Mouse (Mus musculus) liver, embryonic 11.5 days (tissue): ENCODE data around the gene Cilp. TPM values are rescaled to one million over a fixed set of nuclear protein-coding genes. Genes with fewer than 3 reads are reported as not detected.

Experiments
- ATAC-seq: fragments of 200-750 bp; cut with Nextera tagmentation; replicated peaks from 2 replicates; pipeline ENCODE4 v1.8.0; 2017; ENCODE audit warnings: moderate number of reproducible peaks, mild to moderate bottlenecking, moderate TSS enrichment, moderate library complexity; ENCODE audit not compliant: low FRiP score
- DNase-seq: peaks from one replicate; pipeline ENCODE4 v3.0.0-alpha.2; 2017; ENCODE audit warnings: low spot score
- H3K27ac ChIP-seq: fragments of 300-500 bp; sonication (generic); 2 replicates; pipeline ENCODE4 v1.5.1; 2014; ENCODE audit warnings: mild to moderate bottlenecking, low read depth, low read length, control low read depth
- H3K27me3 ChIP-seq: fragments of 300-500 bp; sonication (generic); replicated peaks from 2 replicates; pipeline ENCODE4 v1.6.1; 2014; ENCODE audit warnings: low read length, mixed read lengths; ENCODE audit not compliant: control insufficient read depth, insufficient read depth
- H3K36me3 ChIP-seq: fragments of 300-500 bp; sonication (generic); 2 replicates; pipeline ENCODE4 v1.6.1; 2014; ENCODE audit warnings: mild to moderate bottlenecking, low read length, moderate library complexity, mixed read lengths; ENCODE audit not compliant: control insufficient read depth, insufficient read depth
- H3K4me1 ChIP-seq: fragments of 300-500 bp; sonication (generic); replicated peaks from 2 replicates; pipeline ENCODE4 v1.6.1; 2014; ENCODE audit warnings: low read length, mixed read lengths; ENCODE audit not compliant: control insufficient read depth, insufficient read depth
- H3K4me2 ChIP-seq: fragments of 300-500 bp; sonication (generic); 2 replicates; pipeline ENCODE4 v1.6.1; 2014; ENCODE audit warnings: mild to moderate bottlenecking, control low read depth, moderate library complexity
- H3K4me3 ChIP-seq: fragments of 300-500 bp; sonication (generic); 2 replicates; pipeline ENCODE4 v1.5.1; 2014; ENCODE audit warnings: low read depth, low read length, control low read depth
- H3K9ac ChIP-seq: fragments of 300-500 bp; sonication (generic); 2 replicates; pipeline ENCODE4 v1.6.1; 2014; ENCODE audit warnings: low read depth, low read length, control low read depth
- H3K9me3 ChIP-seq: fragments of 300-500 bp; sonication (generic); 2 replicates; pipeline ENCODE4 v1.6.1; 2016; ENCODE audit warnings: low read length, inconsistent platforms, mixed read lengths; ENCODE audit not compliant: control insufficient read depth
- WGBS: fragments of 180-500 bp; shearing (Covaris S2); extraction: QIAGEN DNeasy Blood & Tissue Kit; methylation state at CpG from one replicate; pipeline ENCODE4 v1.1.7; 2014; 5-methylcytosine and 5-hydroxymethylcytosine counted together
- polyA plus RNA-seq: library from polyadenylated mRNA; unstranded; fragments of >200 nt; fragmentation: Nextera tagmentation; extraction: Ambion mirVana; gene quantifications from 2 replicates; pipeline ENCODE4 v1.2.1, GENCODE M21; 2014

The Cilp gene
- polyA plus RNA-seq, 1 experiment from 2014 or later = 0.07 TPM

DNA sequence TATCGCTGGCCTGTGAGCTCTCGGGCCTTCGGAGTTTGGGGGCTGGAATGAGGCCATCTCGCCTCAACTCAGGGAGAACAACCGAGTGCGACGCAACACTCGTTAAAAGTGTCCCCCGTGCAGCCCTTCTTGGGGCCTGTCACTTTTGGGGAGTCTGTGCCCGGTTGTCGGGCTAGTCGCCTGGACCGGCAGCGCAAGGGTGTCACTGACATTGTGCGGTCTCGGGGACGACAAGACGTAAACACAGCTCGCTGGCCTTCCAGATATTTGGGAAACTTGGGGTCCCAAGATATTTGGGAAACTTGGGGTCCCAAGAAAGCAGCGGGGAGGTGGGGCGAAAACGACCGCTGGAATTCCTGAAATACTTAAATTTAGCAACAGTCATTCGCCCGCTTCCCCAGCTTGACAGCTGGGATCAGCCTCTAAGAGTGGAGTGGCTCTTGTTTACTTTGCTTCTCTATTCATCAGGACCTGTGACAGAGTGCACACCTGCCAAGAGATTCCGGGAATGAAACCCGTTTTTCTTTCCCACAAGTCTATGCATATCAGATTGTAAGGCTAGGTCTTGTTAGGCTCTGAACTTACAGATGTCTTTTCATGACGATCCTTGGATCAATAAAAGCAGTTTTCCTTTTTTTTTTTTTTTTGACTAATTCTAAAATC, 29.9 kb downstream of the Cilp start:
- H3K9ac ChIP-seq = peak overlapping the region; percentile 92
- no peaks in the 10 kb centered on the region for H3K27me3 ChIP-seq
- peak overlapping the region; percentile 75 for H3K27ac ChIP-seq
- 2% methylated on average over 28 of the region's 28 CpGs for WGBS
- H3K4me2 ChIP-seq = peak overlapping the region; percentile 78
- H3K4me3 ChIP-seq = peak overlapping the region; percentile 96
- H3K36me3 ChIP-seq = peaks cover 4% of the 10 kb centered on the region; the same call in 1 of the 2 replicates
- no peak for DNase-seq
- H3K4me1 ChIP-seq = peaks cover 7% of the 10 kb centered on the region
- H3K9me3 ChIP-seq = no peaks in the 10 kb centered on the region
- ATAC-seq = peak; percentile 38

GRCm38 (mm10) chr9:65297056-65297455, 32.1 kb downstream of the Cilp start:
- WGBS = 92% methylated on average over 2 of the region's 2 CpGs

DNA sequence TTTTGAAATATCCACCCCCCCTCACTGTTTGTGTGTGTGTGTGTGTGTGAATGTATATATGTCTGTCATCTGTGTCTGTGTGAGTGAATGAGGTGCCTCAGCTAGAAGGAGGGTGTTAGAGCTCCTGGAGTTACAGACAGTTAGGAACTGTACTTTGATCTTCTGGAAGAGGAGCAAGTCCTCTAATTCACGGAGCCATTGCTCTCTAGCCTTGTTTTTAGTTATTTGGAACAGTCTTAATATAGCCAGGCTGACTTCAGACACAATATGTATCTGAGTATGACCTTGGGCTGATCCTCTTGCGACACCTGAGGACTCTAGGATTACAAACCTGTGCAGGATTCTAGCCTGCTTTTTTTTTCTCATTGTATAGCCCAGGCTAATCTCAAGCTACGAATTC, 33.8 kb downstream of the Cilp start:
- WGBS = 91% methylated on average over 3 of the region's 3 CpGs
- Histone ChIP-seq H3K36me3 (peaks cover 17% of the 10 kb centered on the region; the same call in 1 of the 2 replicates), H3K4me1 (0 out of 2 replicates have a peak, but pooled peaks cover 5% of the 10 kb centered on the region), H3K9me3 (no peaks in the 10 kb centered on the region), H3K9ac (no peak overlapping the region), H3K4me3 (no peak overlapping the region), H3K27me3 (no peaks in the 10 kb centered on the region), H3K4me2 (no peak overlapping the region), H3K27ac (no peak overlapping the region)
- no peak for DNase-seq
- ATAC-seq = no peak

More at GRCm38 (mm10) chr9:65297056-65297455, 32.1 kb downstream of the Cilp start:
- no peaks in the 10 kb centered on the region for H3K27me3 ChIP-seq
- DNase-seq = no peak
- no peak overlapping the region for H3K4me3 ChIP-seq
- peaks cover 7% of the 10 kb centered on the region for H3K4me1 ChIP-seq
- H3K36me3 ChIP-seq = peaks cover 17% of the 10 kb centered on the region; the same call in 1 of the 2 replicates
- no peak overlapping the region for H3K9ac ChIP-seq
- no peak overlapping the region for H3K4me2 ChIP-seq
- no peak overlapping the region for H3K27ac ChIP-seq
- H3K9me3 ChIP-seq = no peaks in the 10 kb centered on the region
- ATAC-seq = no peak

DNA sequence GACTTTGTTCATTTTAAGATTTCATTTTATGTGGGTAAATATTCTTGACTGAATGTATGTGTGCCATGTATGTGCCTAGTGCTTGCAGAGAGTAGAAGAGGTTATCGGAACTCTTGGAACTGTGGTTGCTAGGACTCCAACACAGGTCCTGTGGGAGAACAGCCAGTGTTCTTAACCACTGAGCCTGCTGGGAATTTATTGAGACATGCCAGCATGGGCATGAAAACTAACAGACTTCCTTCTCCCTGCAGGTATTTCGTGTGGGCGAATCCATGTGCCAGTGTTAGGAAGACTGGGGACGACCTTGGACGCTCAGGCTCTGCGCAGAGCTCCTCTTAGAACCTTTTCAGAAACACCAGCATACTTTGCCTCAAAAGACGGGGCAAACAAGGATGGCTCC, 34.7 kb downstream of the Cilp start:
- Histone ChIP-seq H3K4me2 (no peak overlapping the region), H3K9ac (no peak overlapping the region), H3K4me3 (no peak overlapping the region), H3K4me1 (0 out of 2 replicates have a peak, but pooled peaks cover 5% of the 10 kb centered on the region), H3K27me3 (no peaks in the 10 kb centered on the region), H3K27ac (no peak overlapping the region), H3K9me3 (no peaks in the 10 kb centered on the region), H3K36me3 (peaks cover 19% of the 10 kb centered on the region; the same call in 1 of the 2 replicates)
- DNase-seq = no peak
- ATAC-seq = no peak
- 91% methylated on average over 7 of the region's 7 CpGs for WGBS

DNA sequence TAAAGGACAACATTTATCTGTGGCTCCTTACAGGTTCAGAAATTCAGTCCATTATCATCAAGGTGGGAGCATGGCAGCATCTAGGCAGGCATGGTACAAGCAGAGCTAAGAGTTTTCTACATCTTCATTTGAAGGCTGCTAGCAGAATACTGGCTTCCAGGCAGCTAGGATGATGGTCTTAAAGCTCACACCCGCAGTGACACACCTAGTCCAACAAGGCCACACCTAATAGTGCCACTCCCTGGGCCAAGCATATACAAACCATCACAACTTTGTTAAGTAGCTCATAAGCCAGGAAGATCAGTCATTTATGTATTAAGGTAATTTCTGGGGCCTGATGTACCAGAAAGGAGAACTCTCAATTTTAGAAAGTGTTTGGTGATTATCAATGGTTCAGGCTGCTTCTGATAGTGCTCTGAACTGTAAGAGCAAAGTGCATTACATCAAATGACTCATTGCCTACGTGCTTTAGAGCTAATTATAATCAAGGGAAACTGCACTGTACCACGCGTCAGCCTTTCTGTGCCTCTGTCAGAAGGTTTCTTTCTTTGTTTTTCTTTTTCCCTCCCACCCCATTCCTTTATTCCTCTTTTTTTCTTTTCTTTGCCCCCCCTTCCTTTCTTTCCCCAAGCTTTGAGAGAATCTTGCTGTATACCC, 37.5 kb downstream of the Cilp start:
- Histone ChIP-seq H3K27me3 (no peaks in the 10 kb centered on the region), H3K4me3 (no peak overlapping the region), H3K4me1 (0 out of 2 replicates have a peak, but pooled peaks cover 3% of the 10 kb centered on the region), H3K4me2 (no peak overlapping the region), H3K9me3 (no peaks in the 10 kb centered on the region), H3K36me3 (peaks cover 24% of the 10 kb centered on the region; the same call in 1 of the 2 replicates), H3K9ac (no peak overlapping the region), H3K27ac (no peak overlapping the region)
- 95% methylated on average over 4 of the region's 4 CpGs for WGBS
- no peak for DNase-seq
- no peak for ATAC-seq

DNA sequence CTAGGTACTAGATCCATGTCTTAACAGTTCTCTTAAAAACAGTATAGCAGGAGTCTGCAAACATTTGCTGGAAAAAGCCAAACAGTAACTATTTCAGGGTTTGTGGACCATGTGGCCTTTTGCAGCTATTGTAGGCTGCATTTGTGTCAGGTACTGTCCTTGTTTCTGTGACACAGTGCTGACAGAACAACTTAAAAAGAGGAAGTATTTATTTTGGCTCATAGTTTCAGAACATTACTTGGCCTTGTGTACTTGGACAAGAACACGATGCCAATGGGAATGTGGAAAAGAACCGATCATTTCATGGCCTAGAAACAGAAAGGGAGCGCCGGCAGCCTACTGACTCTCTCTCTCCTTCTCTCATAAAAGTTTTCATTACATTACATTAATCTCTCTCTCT, 38.6 kb downstream of the Cilp start:
- DNase-seq (no peak), ATAC-seq (no peak)
- Histone ChIP-seq H3K36me3 (peaks cover 29% of the 10 kb centered on the region; the same call in 1 of the 2 replicates), H3K27ac (no peak overlapping the region), H3K9ac (no peak overlapping the region), H3K9me3 (no peaks in the 10 kb centered on the region), H3K4me1 (no peaks in the 10 kb centered on the region), H3K27me3 (no peaks in the 10 kb centered on the region), H3K4me2 (no peak overlapping the region), H3K4me3 (no peak overlapping the region)
- 97% methylated on average over 4 of the region's 4 CpGs for WGBS

DNA sequence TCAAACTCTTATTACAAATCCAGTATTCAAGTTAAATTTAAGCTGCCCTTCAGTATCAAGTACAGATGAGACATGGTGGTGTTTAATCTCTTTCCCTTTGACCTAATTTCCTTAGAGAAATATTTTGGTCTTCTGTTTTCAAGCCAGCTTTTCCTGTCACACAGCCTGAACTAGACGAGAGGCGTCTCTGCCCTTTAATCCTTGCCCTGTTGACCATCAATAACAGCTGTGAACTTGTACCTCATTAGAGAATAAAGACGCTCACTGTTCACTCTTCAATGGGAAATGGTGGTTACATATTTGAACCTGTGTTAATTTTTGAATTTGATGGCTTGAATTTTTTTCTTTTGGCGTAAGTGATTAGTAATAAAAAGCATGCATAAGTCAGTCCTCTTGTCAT, 39.3 kb downstream of the Cilp start:
- Histone ChIP-seq H3K9ac (no peak overlapping the region), H3K4me2 (no peak overlapping the region), H3K9me3 (no peaks in the 10 kb centered on the region), H3K27ac (no peak overlapping the region), H3K4me3 (no peak overlapping the region), H3K36me3 (peaks cover 27% of the 10 kb centered on the region; the same call in 1 of the 2 replicates), H3K4me1 (no peaks in the 10 kb centered on the region), H3K27me3 (no peaks in the 10 kb centered on the region)
- 86% methylated on average over 4 of the region's 4 CpGs for WGBS
- no peak for ATAC-seq
- no peak for DNase-seq

- WGBS = 89% methylated on average over 2 of the region's 2 CpGs
- Histone ChIP-seq H3K4me1 (no peaks in the 10 kb centered on the region), H3K36me3 (peaks cover 19% of the 10 kb centered on the region; the same call in 1 of the 2 replicates), H3K4me2 (no peak overlapping the region), H3K27ac (no peak overlapping the region), H3K9ac (no peak overlapping the region), H3K4me3 (no peak overlapping the region), H3K27me3 (no peaks in the 10 kb centered on the region), H3K9me3 (no peaks in the 10 kb centered on the region)
- DNase-seq (no peak), ATAC-seq (no peak)
These were observed 41.7 kb downstream of the Cilp start for GRCm38 (mm10) chr9:65306672-65307071.
